Mouse (Mus musculus) heart, postnatal 0 days (tissue): Measurements from ENCODE around the gene Gm281.
"Not testable (repeated sequence)": the region's sequence is repeated elsewhere in the genome, so short reads cannot be mapped to it uniquely, and the experiment has no call there.

Source experiments
- CTCF ChIP-seq: IDR thresholded peaks from 2 replicates; pipeline ENCODE4 v1.5.1; 2016; ENCODE audit warnings: antibody characterized with exemption, control low read depth, low read depth
- EP300 ChIP-seq: IDR thresholded peaks from 2 replicates; pipeline ENCODE4 v1.6.1; 2016; ENCODE audit warnings: antibody characterized with exemption, low read depth

GRCm38 (mm10) chr14:13952151-13952550, 37.9 kb upstream of the Gm281 start:
- TF ChIP-seq CTCF, EP300: not testable (repeated sequence)
